Mouse (Mus musculus): ENCODE results near the gene Dhx35. TPM values are rescaled to one million over a fixed set of nuclear protein-coding genes. Genes with fewer than 3 reads are reported as not detected.

The Dhx35 gene
- 10 to 100 TPM; 12.0 to 17.1 TPM for total RNA-seq (2021)
- long read RNA-seq, experiment 1, partial matches to known transcripts, result 0 of 6 reads
- long read RNA-seq, experiment 1, other reads (novel, unspliced or antisense), result 2 of 6 reads
- long read RNA-seq, experiment 2, partial matches to known transcripts, result 0 of 1 reads
- long read RNA-seq, experiment 2, other reads (novel, unspliced or antisense), result 1 of 1 reads

- DNase-seq, result peak; percentile 94 to 97
Observed at GRCm38 (mm10) chr2:158794494-158795004, at the start of gene Dhx35. Gene Dhx35 (plus strand): TSS chr2:158794807.

- DNase-seq, result peak in 1 of 2 experiments; percentile 51
Observed at GRCm38 (mm10) chr2:158745049-158745482, 49.5 kb upstream of the Dhx35 start.

GRCm38 (mm10) chr2:158746164-158746563 lies 48.4 kb upstream of the Dhx35 start:
- DNase-seq, result no peak

GRCm38 (mm10) chr2:158749366-158749765 lies 45.2 kb upstream of the Dhx35 start:
- no peak for DNase-seq

GRCm38 (mm10) chr2:158760231-158760630 lies 34.4 kb upstream of the Dhx35 start:
- DNase-seq, result no peak

- no peak for DNase-seq
Observed at GRCm38 (mm10) chr2:158762339-158762738, 32.3 kb upstream of the Dhx35 start.

GRCm38 (mm10) chr2:158767742-158768339 lies 26.8 kb upstream of the Dhx35 start, which contains the start of gene Fam83d:
Gene Fam83d (plus strand): TSS chr2:158768093.
- DNase-seq, result peak; percentile 95 to 97

- no peak for DNase-seq
Observed at GRCm38 (mm10) chr2:158768350-158768749, 26.3 kb upstream of the Dhx35 start.

GRCm38 (mm10) chr2:158768771-158769170 lies 25.8 kb upstream of the Dhx35 start:
- no peak for DNase-seq

- no peak for DNase-seq
Observed at GRCm38 (mm10) chr2:158770126-158770757, 24.4 kb upstream of the Dhx35 start.

- no peak for DNase-seq
Observed at GRCm38 (mm10) chr2:158771066-158771763, 23.4 kb upstream of the Dhx35 start.

GRCm38 (mm10) chr2:158772808-158773207 lies 21.8 kb upstream of the Dhx35 start:
- no peak for DNase-seq

GRCm38 (mm10) chr2:158774886-158775285 lies 19.7 kb upstream of the Dhx35 start:
- no peak for DNase-seq

- DNase-seq, result no peak
Observed at GRCm38 (mm10) chr2:158776716-158777115, 17.9 kb upstream of the Dhx35 start.

- no peak for DNase-seq
Observed at GRCm38 (mm10) chr2:158777490-158777889, 17.1 kb upstream of the Dhx35 start.

- no peak for DNase-seq
Observed at GRCm38 (mm10) chr2:158778349-158778748, 16.3 kb upstream of the Dhx35 start.

- DNase-seq, result no peak
Observed at GRCm38 (mm10) chr2:158781126-158781525, 13.5 kb upstream of the Dhx35 start.

GRCm38 (mm10) chr2:158786927-158787795 lies 7.4 kb upstream of the Dhx35 start:
- DNase-seq, result no peak

GRCm38 (mm10) chr2:158795043-158795442 lies 436 bp downstream of the Dhx35 start:
- no peak for DNase-seq

GRCm38 (mm10) chr2:158795875-158796274 lies 1.3 kb downstream of the Dhx35 start:
- no peak for DNase-seq

GRCm38 (mm10) chr2:158799328-158799727 lies 4.7 kb downstream of the Dhx35 start:
- no peak for DNase-seq

GRCm38 (mm10) chr2:158800788-158801187 lies 6.2 kb downstream of the Dhx35 start:
- DNase-seq, result no peak

Data from heart, adult 18-20 months (tissue).